Mouse (Mus musculus) hindbrain, embryonic 15.5 days (tissue): ENCODE data around the gene Eddm3b. TPM values are rescaled to one million over a fixed set of nuclear protein-coding genes. Genes with fewer than 3 reads are reported as not detected.

Experiments
- ATAC-seq: fragments of 200-750 bp; cut with Nextera tagmentation; 2 replicates; pipeline ENCODE4 v1.8.0; 2017; ENCODE audit warnings: low read depth, moderate number of reproducible peaks, moderate TSS enrichment; ENCODE audit not compliant: low FRiP score
- H3K27ac ChIP-seq: fragments of 300-500 bp; sonication (generic); replicated peaks from 2 replicates; pipeline ENCODE4 v1.5.1; 2015; ENCODE audit warnings: mild to moderate bottlenecking, inconsistent platforms
- H3K27me3 ChIP-seq: fragments of 300-500 bp; sonication (generic); 2 replicates; pipeline ENCODE4 v1.6.1; 2015; ENCODE audit warnings: control low read depth, inconsistent platforms
- H3K36me3 ChIP-seq: fragments of 300-500 bp; sonication (generic); 2 replicates; pipeline ENCODE4 v1.6.1; 2015; ENCODE audit warnings: control low read depth, inconsistent platforms
- H3K4me1 ChIP-seq: fragments of 300-500 bp; sonication (generic); replicated peaks from 2 replicates; pipeline ENCODE4 v1.6.1; 2015; ENCODE audit warnings: control low read depth, inconsistent platforms
- H3K4me2 ChIP-seq: fragments of 300-500 bp; sonication (generic); 2 replicates; pipeline ENCODE4 v1.6.1; 2015; ENCODE audit warnings: moderate library complexity, mild to moderate bottlenecking, inconsistent platforms
- H3K4me3 ChIP-seq: fragments of 300-500 bp; sonication (generic); 2 replicates; pipeline ENCODE4 v1.5.1; 2015; ENCODE audit warnings: mild to moderate bottlenecking, inconsistent platforms
- H3K9ac ChIP-seq: fragments of 300-500 bp; sonication (generic); 2 replicates; pipeline ENCODE4 v1.6.1; 2015; ENCODE audit warnings: inconsistent platforms
- H3K9me3 ChIP-seq: fragments of 300-500 bp; sonication (generic); 2 replicates; pipeline ENCODE4 v1.6.1; 2016; ENCODE audit warnings: control low read depth, inconsistent platforms
- WGBS: fragments of 180-500 bp; shearing (Covaris S2); methylation state at CpG from one replicate; pipeline ENCODE4 v1.1.7; 2015; 5-methylcytosine and 5-hydroxymethylcytosine counted together
- polyA plus RNA-seq: library from polyadenylated mRNA; unstranded; fragments of >200 nt; fragmentation: Nextera tagmentation; extraction: Ambion mirVana; gene quantifications from 2 replicates; pipeline ENCODE4 v1.2.1, GENCODE M21; 2015

The Eddm3b gene
- polyA plus RNA-seq = not detected in 2 replicates

GRCm38 (mm10) chr14:51113916-51114560 is at the start of gene Eddm3b:
Gene Eddm3b (plus strand): TSS chr14:51114426.
- 45% methylated on average over 12 of the region's 12 CpGs for WGBS
- Histone ChIP-seq H3K9ac (no peak within 1 kb of the TSS), H3K4me2 (peak within 1 kb of the TSS; percentile 18; the same call in 1 of the 2 replicates), H3K27me3 (no peaks in the 10 kb centered on the region), H3K4me1 (no peaks in the 10 kb centered on the region), H3K4me3 (no peak within 1 kb of the TSS), H3K9me3 (no peaks in the 10 kb centered on the region), H3K36me3 (no peaks in the 10 kb centered on the region), H3K27ac (no peak within 1 kb of the TSS)
- no peak for ATAC-seq

- Histone ChIP-seq H3K9ac (no peak overlapping the region), H3K27me3 (no peaks in the 10 kb centered on the region), H3K36me3 (no peaks in the 10 kb centered on the region), H3K4me2 (no peak overlapping the region), H3K4me3 (no peak overlapping the region), H3K9me3 (no peaks in the 10 kb centered on the region), H3K4me1 (peaks cover 9% of the 10 kb centered on the region; the same call in 1 of the 2 replicates), H3K27ac (no peak overlapping the region)
- 92% methylated on average over 5 of the region's 5 CpGs for WGBS
- ATAC-seq = no peak
Measured at GRCm38 (mm10) chr14:51068956-51069355, 45.3 kb upstream of the Eddm3b start.

- no peak for ATAC-seq
- WGBS = 98% methylated on average over 2 of the region's 2 CpGs
- peaks cover 9% of the 10 kb centered on the region; the same call in 1 of the 2 replicates for H3K4me1 ChIP-seq
- H3K9me3 ChIP-seq = no peaks in the 10 kb centered on the region
- no peak overlapping the region for H3K27ac ChIP-seq
- no peak overlapping the region for H3K4me2 ChIP-seq
- no peak overlapping the region for H3K4me3 ChIP-seq
- H3K36me3 ChIP-seq = no peaks in the 10 kb centered on the region
- H3K9ac ChIP-seq = no peak overlapping the region
- no peaks in the 10 kb centered on the region for H3K27me3 ChIP-seq
Measured at GRCm38 (mm10) chr14:51069617-51070016, 44.6 kb upstream of the Eddm3b start.

GRCm38 (mm10) chr14:51074335-51074734 is 39.9 kb upstream of the Eddm3b start, which contains the start of gene Olfr750:
Gene Olfr750 (minus strand): TSS chr14:51074435.
- no peaks in the 10 kb centered on the region for H3K4me1 ChIP-seq
- H3K36me3 ChIP-seq = no peaks in the 10 kb centered on the region
- H3K9me3 ChIP-seq = no peaks in the 10 kb centered on the region
- no peak within 1 kb of the TSS for H3K4me3 ChIP-seq
- H3K27ac ChIP-seq = no peak within 1 kb of the TSS
- ATAC-seq = no peak
- WGBS = 89% methylated on average over 3 of the region's 3 CpGs
- no peak within 1 kb of the TSS for H3K9ac ChIP-seq
- H3K4me2 ChIP-seq = no peak within 1 kb of the TSS
- H3K27me3 ChIP-seq = no peaks in the 10 kb centered on the region

GRCm38 (mm10) chr14:51079180-51079579 is 35.0 kb upstream of the Eddm3b start:
- 86% methylated on average over 1 of the region's 1 CpGs for WGBS
- no peak overlapping the region for H3K9ac ChIP-seq
- no peaks in the 10 kb centered on the region for H3K9me3 ChIP-seq
- H3K4me2 ChIP-seq = no peak overlapping the region
- no peak for ATAC-seq
- H3K27ac ChIP-seq = no peak overlapping the region
- H3K4me1 ChIP-seq = peaks cover 13% of the 10 kb centered on the region
- H3K4me3 ChIP-seq = no peak overlapping the region
- H3K27me3 ChIP-seq = peaks cover 10% of the 10 kb centered on the region
- no peaks in the 10 kb centered on the region for H3K36me3 ChIP-seq

GRCm38 (mm10) chr14:51081035-51081434 is 33.2 kb upstream of the Eddm3b start:
- WGBS = 93% methylated on average over 2 of the region's 2 CpGs
- Histone ChIP-seq H3K36me3 (no peaks in the 10 kb centered on the region), H3K9me3 (no peaks in the 10 kb centered on the region), H3K9ac (no peak overlapping the region), H3K27ac (no peak overlapping the region), H3K4me2 (no peak overlapping the region), H3K27me3 (peaks cover 14% of the 10 kb centered on the region), H3K4me3 (no peak overlapping the region), H3K4me1 (peaks cover 13% of the 10 kb centered on the region)
- no peak for ATAC-seq

- WGBS = 3% methylated on average over 40 of the region's 40 CpGs
- peaks cover 14% of the 10 kb centered on the region for H3K27me3 ChIP-seq
- no peak overlapping the region; the same call in 1 of the 2 replicates for H3K27ac ChIP-seq
Measured at GRCm38 (mm10) chr14:51082599-51083581, 31.3 kb upstream of the Eddm3b start.

GRCm38 (mm10) chr14:51083805-51084204 is 30.4 kb upstream of the Eddm3b start:
- Histone ChIP-seq H3K36me3 (no peaks in the 10 kb centered on the region), H3K27me3 (peaks cover 14% of the 10 kb centered on the region), H3K4me2 (peak overlapping the region; percentile 93), H3K4me1 (peaks cover 16% of the 10 kb centered on the region), H3K9ac (0 out of 2 replicates have a peak overlapping the region, but pooled peaks have one; percentile 57), H3K9me3 (no peaks in the 10 kb centered on the region), H3K4me3 (peak overlapping the region; percentile 57), H3K27ac (no peak overlapping the region)
- no peak for ATAC-seq
- WGBS = 11% methylated on average over 7 of the region's 7 CpGs

More at GRCm38 (mm10) chr14:51082599-51083581, 31.3 kb upstream of the Eddm3b start:
- H3K9ac ChIP-seq = peak overlapping the region; percentile 57
- no peaks in the 10 kb centered on the region for H3K36me3 ChIP-seq
- peak; percentile 73 for ATAC-seq
- peak overlapping the region; percentile 93 for H3K4me2 ChIP-seq
- H3K4me1 ChIP-seq = peaks cover 13% of the 10 kb centered on the region
- no peaks in the 10 kb centered on the region for H3K9me3 ChIP-seq
- peak overlapping the region; percentile 57 for H3K4me3 ChIP-seq

- Histone ChIP-seq H3K27ac (no peak overlapping the region), H3K4me3 (no peak overlapping the region), H3K27me3 (peaks cover 14% of the 10 kb centered on the region), H3K9ac (no peak overlapping the region), H3K9me3 (no peaks in the 10 kb centered on the region), H3K4me1 (peaks cover 16% of the 10 kb centered on the region), H3K4me2 (no peak overlapping the region), H3K36me3 (no peaks in the 10 kb centered on the region)
- no peak for ATAC-seq
- 82% methylated on average over 2 of the region's 2 CpGs for WGBS
Measured at GRCm38 (mm10) chr14:51085086-51085485, 29.1 kb upstream of the Eddm3b start.

GRCm38 (mm10) chr14:51085911-51086310 is 28.3 kb upstream of the Eddm3b start:
- Histone ChIP-seq H3K27me3 (peaks cover 14% of the 10 kb centered on the region), H3K4me1 (peaks cover 16% of the 10 kb centered on the region), H3K4me2 (no peak overlapping the region), H3K36me3 (no peaks in the 10 kb centered on the region), H3K27ac (no peak overlapping the region), H3K9ac (no peak overlapping the region), H3K4me3 (no peak overlapping the region), H3K9me3 (no peaks in the 10 kb centered on the region)
- WGBS = 82% methylated on average over 4 of the region's 4 CpGs
- no peak for ATAC-seq

- no peaks in the 10 kb centered on the region for H3K9me3 ChIP-seq
- 10% methylated on average over 9 of the region's 9 CpGs for WGBS
- no peaks in the 10 kb centered on the region for H3K36me3 ChIP-seq
- no peak for ATAC-seq
- H3K27ac ChIP-seq = 0 out of 2 replicates have a peak overlapping the region, but pooled peaks have one; percentile 53
- peak overlapping the region; percentile 61 for H3K4me3 ChIP-seq
- H3K27me3 ChIP-seq = peaks cover 14% of the 10 kb centered on the region
- H3K4me1 ChIP-seq = peaks cover 24% of the 10 kb centered on the region
- H3K9ac ChIP-seq = peak overlapping the region; percentile 50; the same call in 1 of the 2 replicates
- peak overlapping the region; percentile 73 for H3K4me2 ChIP-seq
Measured at GRCm38 (mm10) chr14:51087762-51088161, 26.5 kb upstream of the Eddm3b start.
